Mouse (Mus musculus) G1E (cell line): ENCODE measurements around the gene Blmh.

Source experiments
- CTCF ChIP-seq: IDR thresholded peaks from 2 replicates; pipeline ENCODE4 v1.5.1; 2012; ENCODE audit warnings: low read depth, low read length, inconsistent platforms, mixed read lengths
- GATA1 ChIP-seq: IDR thresholded peaks from 2 replicates; pipeline ENCODE4 v1.6.1; 2012; ENCODE audit warnings: borderline replicate concordance, low read length, inconsistent platforms, mixed read lengths
- GATA2 ChIP-seq: IDR thresholded peaks from 2 replicates; pipeline ENCODE4 v1.6.1; 2012; ENCODE audit warnings: low read depth, low read length, inconsistent platforms, borderline replicate concordance

- no peak for TF ChIP-seq GATA1
- no peak for TF ChIP-seq CTCF
- no peak for TF ChIP-seq GATA2
These were observed 20.2 kb downstream of the Blmh start for GRCm38 (mm10) chr11:76944839-76945238.
